Mouse (Mus musculus) kidney, embryonic 15.5 days (tissue): ENCODE data around the gene Igf2bp2. TPM values are rescaled to one million over a fixed set of nuclear protein-coding genes. Genes with fewer than 3 reads are reported as not detected.

Source experiments
- ATAC-seq: fragments of 200-750 bp; cut with Nextera tagmentation; replicated peaks from 2 replicates; pipeline ENCODE4 v1.8.0; 2017; ENCODE audit warnings: moderate TSS enrichment; ENCODE audit not compliant: low FRiP score
- H3K27ac ChIP-seq: fragments of 300-500 bp; sonication (generic); 2 replicates; pipeline ENCODE4 v1.5.1; 2015; ENCODE audit warnings: mild to moderate bottlenecking, inconsistent platforms
- H3K27me3 ChIP-seq: fragments of 300-500 bp; sonication (generic); 2 replicates; pipeline ENCODE4 v1.6.1; 2015; ENCODE audit warnings: inconsistent platforms
- H3K36me3 ChIP-seq: fragments of 300-500 bp; sonication (generic); 2 replicates; pipeline ENCODE4 v1.6.1; 2015; ENCODE audit warnings: inconsistent platforms
- H3K4me1 ChIP-seq: fragments of 300-500 bp; sonication (generic); 2 replicates; pipeline ENCODE4 v1.6.1; 2015; ENCODE audit warnings: inconsistent platforms
- H3K4me2 ChIP-seq: fragments of 300-500 bp; sonication (generic); 2 replicates; pipeline ENCODE4 v1.6.1; 2015; ENCODE audit warnings: moderate library complexity, mild to moderate bottlenecking, inconsistent platforms
- H3K4me3 ChIP-seq: fragments of 300-500 bp; sonication (generic); replicated peaks from 2 replicates; pipeline ENCODE4 v1.5.1; 2015; ENCODE audit warnings: mild to moderate bottlenecking, inconsistent platforms
- H3K9ac ChIP-seq: fragments of 300-500 bp; sonication (generic); 2 replicates; pipeline ENCODE4 v1.6.1; 2015; ENCODE audit warnings: mild to moderate bottlenecking, inconsistent platforms
- H3K9me3 ChIP-seq: fragments of 300-500 bp; sonication (generic); replicated peaks from 2 replicates; pipeline ENCODE4 v1.6.1; 2016; ENCODE audit warnings: inconsistent platforms
- WGBS: fragments of 180-500 bp; shearing (Covaris S2); methylation state at CpG from one replicate; pipeline ENCODE4 v1.1.7; 2015; ENCODE audit warnings: mixed read lengths; 5-methylcytosine and 5-hydroxymethylcytosine counted together
- polyA plus RNA-seq: library from polyadenylated mRNA; unstranded; fragments of >200 nt; fragmentation: Nextera tagmentation; extraction: Ambion mirVana; gene quantifications from 2 replicates; pipeline ENCODE4 v1.2.1, GENCODE M21; 2015

The Igf2bp2 gene
- polyA plus RNA-seq: 97.9 and 103 TPM in 2 replicates

DNA sequence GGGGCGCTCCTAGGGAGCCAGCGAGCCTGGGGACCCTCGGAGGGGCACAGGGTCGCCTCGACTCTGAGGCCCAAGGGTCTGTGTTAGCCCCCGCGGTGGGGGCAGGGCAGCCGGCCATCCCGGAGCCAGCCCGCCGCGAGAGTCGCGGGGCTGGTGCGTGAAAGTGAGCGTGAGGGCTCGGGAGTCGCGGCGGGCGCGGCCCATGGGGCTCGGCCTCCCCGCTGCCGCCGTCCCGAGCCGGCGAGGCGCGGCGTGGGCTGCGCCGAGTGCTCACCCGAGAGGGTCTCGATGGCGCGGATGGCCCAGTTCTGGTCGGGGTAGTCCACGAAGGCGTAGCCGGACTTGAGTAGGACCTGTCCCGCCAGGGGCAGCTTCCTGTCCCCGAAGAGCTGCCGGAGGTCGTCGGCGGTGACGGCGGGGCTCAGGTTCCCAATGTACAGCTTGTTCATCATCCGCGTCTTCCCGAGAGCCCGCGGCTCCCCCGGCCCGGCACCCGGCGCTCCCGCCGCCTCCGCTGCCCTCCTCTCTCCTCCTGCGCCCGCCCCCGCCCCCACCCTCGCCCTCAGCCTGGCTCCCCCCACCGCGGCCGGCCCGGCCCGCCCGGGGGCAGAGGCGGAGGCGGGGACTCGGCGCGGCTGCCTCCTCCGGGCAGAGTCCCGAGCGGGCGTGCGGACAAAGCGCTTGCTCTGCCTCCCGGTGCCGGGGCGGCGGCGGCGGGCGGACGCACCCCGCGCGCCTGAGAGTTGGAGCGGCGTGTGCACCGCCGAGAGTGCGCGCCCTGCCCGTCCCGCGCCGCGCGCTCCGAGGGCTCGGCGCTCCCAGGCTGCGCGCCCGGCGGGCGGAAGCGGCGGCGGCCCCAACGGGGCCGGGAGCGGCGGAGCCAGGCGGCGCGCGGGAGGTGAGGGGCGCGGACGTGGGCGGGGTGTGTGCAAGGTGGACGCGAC lies at the start of gene Igf2bp2:
Igf2bp2 (minus strand) TSS at position 788 of the 944 bp plus-strand sequence.
- Histone ChIP-seq H3K27ac (peak within 1 kb of the TSS; percentile 96), H3K27me3 (no peaks in the 10 kb centered on the region), H3K36me3 (no peaks in the 10 kb centered on the region), H3K4me2 (peak within 1 kb of the TSS; percentile 89), H3K4me3 (peak within 1 kb of the TSS; percentile 100), H3K9ac (peak within 1 kb of the TSS; percentile 99), H3K9me3 (no peaks in the 10 kb centered on the region), H3K4me1 (peaks cover 24% of the 10 kb centered on the region)
- WGBS: under 1% methylated on average over 118 of the region's 131 CpGs
- peak; percentile 87 for ATAC-seq

DNA sequence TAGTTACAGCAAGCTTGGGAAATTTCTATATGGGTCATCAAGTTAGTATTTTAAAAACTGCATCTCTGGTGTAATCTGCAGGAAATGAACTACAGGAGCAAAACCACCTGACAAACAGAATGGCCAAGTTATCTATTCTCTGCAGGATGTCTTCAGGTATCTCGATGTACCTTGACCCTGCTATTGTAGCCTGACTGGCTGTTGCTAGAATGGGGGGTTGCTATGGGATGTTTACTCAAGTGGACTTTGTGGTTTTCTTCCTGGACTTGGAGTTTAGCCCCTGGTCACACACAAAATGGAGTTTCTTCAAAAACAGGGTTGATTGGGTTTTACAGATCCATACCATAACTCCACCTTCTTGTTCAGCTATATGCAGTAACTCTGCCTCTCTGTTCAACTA lies 40.4 kb upstream of the Igf2bp2 start:
- Histone ChIP-seq H3K9me3 (no peaks in the 10 kb centered on the region), H3K4me3 (no peak overlapping the region), H3K4me1 (no peaks in the 10 kb centered on the region), H3K4me2 (no peak overlapping the region), H3K27me3 (no peaks in the 10 kb centered on the region), H3K9ac (no peak overlapping the region), H3K27ac (no peak overlapping the region), H3K36me3 (no peaks in the 10 kb centered on the region)
- WGBS: 95% methylated on average over 1 of the region's 1 CpGs
- ATAC-seq: no peak

DNA sequence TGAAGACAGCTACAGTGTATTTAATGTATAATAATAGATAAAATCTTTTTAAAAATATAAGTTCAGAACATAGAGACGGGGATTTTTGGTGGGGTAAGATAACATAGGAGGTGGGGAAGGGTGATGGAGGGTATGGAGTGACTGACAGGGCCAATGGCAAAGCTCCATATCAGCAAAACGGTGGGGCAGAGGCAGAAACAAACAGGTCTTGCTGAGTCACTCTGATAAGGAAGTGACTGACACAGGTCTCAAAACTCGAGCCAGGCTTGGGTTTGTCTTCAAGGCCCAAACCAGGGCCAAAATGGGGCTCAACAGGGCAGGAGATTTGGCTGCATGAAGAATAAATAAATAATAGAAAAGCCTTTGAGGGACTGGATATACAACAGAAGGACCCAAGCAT lies 38.8 kb upstream of the Igf2bp2 start:
- Histone ChIP-seq H3K4me2 (no peak overlapping the region), H3K27ac (no peak overlapping the region), H3K4me1 (no peaks in the 10 kb centered on the region), H3K36me3 (no peaks in the 10 kb centered on the region), H3K27me3 (no peaks in the 10 kb centered on the region), H3K4me3 (no peak overlapping the region), H3K9me3 (no peaks in the 10 kb centered on the region), H3K9ac (no peak overlapping the region)
- 75% methylated on average over 3 of the region's 3 CpGs for WGBS
- ATAC-seq: no peak

DNA sequence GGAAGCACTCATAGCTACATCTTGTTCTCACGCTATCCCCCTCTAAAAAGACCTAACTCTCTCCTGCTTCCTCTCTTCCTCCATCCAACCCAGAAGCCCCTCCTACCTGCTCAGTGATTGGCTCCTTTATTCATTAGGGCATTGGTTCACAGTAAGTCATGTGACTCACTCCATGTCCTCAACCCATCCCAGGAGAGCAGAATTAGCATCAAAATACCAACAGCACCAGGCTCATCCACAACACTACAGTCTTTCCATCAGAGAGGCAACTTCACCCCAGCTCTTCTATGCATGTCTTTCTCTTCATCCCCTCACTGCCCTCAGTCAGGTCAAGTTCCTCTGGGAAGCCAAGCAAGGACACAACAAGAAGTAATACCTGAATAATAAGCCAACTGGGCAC lies 37.4 kb upstream of the Igf2bp2 start:
- ATAC-seq: no peak
- no peak overlapping the region for H3K4me2 ChIP-seq
- H3K4me1 ChIP-seq: no peaks in the 10 kb centered on the region
- no peaks in the 10 kb centered on the region for H3K27me3 ChIP-seq
- H3K4me3 ChIP-seq: no peak overlapping the region
- WGBS: 52% methylated on average over 1 of the region's 1 CpGs
- no peak overlapping the region for H3K9ac ChIP-seq
- H3K27ac ChIP-seq: no peak overlapping the region
- H3K9me3 ChIP-seq: no peaks in the 10 kb centered on the region
- H3K36me3 ChIP-seq: no peaks in the 10 kb centered on the region

DNA sequence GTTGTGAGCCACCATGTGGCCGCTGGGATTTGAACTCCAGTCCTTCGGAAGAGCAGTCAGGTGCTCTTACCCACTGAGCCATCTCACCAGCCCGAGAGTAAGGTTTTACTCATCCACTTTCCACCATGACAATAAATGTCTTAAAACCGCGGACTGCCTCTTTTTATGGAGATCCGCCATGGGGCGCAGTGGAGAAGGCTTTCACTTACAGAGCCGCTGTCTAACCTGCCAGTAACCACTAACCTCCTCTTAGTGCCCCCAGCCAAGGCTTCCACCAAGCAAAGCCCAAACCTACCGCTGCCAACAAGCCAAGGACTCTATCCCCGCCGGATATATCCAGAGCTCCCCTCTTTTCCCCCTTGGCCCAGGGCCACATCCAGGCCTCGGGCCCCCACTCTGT lies 24.3 kb upstream of the Igf2bp2 start:
- no peak overlapping the region for H3K9ac ChIP-seq
- no peak overlapping the region for H3K4me2 ChIP-seq
- ATAC-seq: no peak
- no peak overlapping the region for H3K4me3 ChIP-seq
- H3K27ac ChIP-seq: no peak overlapping the region
- H3K27me3 ChIP-seq: no peaks in the 10 kb centered on the region
- H3K9me3 ChIP-seq: no peaks in the 10 kb centered on the region
- no peaks in the 10 kb centered on the region for H3K36me3 ChIP-seq
- WGBS: 82% methylated on average over 12 of the region's 12 CpGs
- H3K4me1 ChIP-seq: no peaks in the 10 kb centered on the region

DNA sequence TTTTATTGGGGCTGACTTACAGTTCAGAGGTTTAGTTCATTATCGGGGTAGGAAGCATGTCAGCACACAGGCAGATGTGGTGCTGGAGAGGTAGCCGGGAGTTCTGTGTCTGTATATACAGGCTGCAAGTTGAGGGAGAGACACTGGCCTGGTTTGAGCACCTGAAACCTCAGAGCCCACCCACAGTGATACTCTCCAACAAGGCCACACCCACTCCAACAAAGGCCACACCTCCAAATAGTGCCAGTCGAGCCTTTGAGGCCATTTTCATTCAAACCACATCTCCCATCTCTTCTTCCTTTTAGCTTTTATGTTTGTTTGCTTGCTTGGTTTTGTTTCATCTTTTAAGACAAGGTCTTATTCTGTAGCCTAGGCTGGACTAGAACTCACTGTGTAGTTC lies 22.3 kb upstream of the Igf2bp2 start:
- Histone ChIP-seq H3K4me1 (no peaks in the 10 kb centered on the region), H3K27me3 (no peaks in the 10 kb centered on the region), H3K4me3 (no peak overlapping the region), H3K27ac (no peak overlapping the region), H3K4me2 (no peak overlapping the region), H3K9me3 (no peaks in the 10 kb centered on the region), H3K9ac (no peak overlapping the region), H3K36me3 (no peaks in the 10 kb centered on the region)
- 84% methylated on average over 3 of the region's 3 CpGs for WGBS
- no peak for ATAC-seq

DNA sequence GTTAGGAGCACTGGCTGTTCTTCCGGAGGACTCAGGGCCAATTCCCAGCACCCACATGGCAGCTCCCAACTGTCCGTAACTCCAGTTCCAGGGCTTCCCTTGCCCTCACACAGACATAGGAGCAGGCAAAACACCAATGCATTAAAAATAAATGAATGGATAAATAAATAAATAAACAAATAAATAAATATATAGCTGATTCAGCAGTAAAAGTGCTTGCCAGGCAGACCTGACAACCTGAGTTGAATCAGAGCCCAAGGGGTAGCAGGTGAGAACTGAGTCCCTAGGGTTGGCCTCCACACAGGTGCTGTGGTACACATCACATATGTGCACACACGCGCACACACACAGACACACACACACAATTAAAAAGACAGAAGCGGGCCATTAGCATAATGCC lies 21.0 kb upstream of the Igf2bp2 start:
- no peak overlapping the region for H3K4me3 ChIP-seq
- no peak overlapping the region for H3K9ac ChIP-seq
- no peaks in the 10 kb centered on the region for H3K4me1 ChIP-seq
- no peak for ATAC-seq
- WGBS: 98% methylated on average over 5 of the region's 5 CpGs
- no peaks in the 10 kb centered on the region for H3K27me3 ChIP-seq
- H3K36me3 ChIP-seq: no peaks in the 10 kb centered on the region
- H3K27ac ChIP-seq: no peak overlapping the region
- H3K9me3 ChIP-seq: no peaks in the 10 kb centered on the region
- H3K4me2 ChIP-seq: no peak overlapping the region

DNA sequence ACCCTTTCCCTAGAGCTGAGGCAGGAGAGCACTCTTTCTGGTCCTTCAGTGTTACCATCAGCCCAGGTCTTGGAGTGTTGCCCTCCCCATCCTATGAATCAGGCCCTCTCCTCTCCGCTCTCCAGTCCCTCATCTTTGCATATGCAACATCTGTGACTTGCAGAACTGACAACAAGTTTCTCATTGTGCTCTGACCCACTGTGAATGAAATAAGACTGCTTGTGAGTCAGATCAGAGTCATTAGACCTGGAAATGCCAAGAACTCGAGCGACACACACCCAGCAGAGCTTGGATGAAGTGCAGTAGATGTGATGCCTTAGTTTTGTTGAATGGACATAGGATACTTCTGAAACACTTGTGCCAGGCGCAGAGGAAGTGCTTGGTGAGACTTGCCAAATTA lies 19.2 kb upstream of the Igf2bp2 start:
- H3K4me3 ChIP-seq: no peak overlapping the region
- no peak overlapping the region for H3K4me2 ChIP-seq
- H3K27ac ChIP-seq: no peak overlapping the region
- H3K9ac ChIP-seq: no peak overlapping the region
- H3K36me3 ChIP-seq: no peaks in the 10 kb centered on the region
- no peak for ATAC-seq
- H3K9me3 ChIP-seq: no peaks in the 10 kb centered on the region
- no peaks in the 10 kb centered on the region for H3K4me1 ChIP-seq
- H3K27me3 ChIP-seq: no peaks in the 10 kb centered on the region
- 88% methylated on average over 4 of the region's 4 CpGs for WGBS

DNA sequence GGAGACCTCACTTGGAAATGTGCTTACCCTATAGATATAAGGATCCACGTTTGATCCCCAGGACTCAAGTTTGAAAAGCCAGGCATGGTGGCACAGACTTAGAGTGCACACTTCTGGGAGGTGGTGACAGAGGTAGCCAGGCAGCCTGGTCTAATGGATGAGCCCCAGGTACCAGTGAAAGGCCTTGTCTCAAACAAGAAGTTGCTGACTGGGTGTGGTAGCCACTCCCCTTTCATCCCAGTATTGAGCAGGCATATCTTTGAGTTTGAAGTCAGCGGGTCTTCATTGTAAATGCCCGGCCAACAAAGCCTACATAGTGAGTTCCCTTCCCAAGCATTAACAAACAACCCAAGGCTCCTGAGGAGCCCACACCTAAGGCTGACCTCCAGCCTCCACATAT lies 15.7 kb upstream of the Igf2bp2 start:
- H3K36me3 ChIP-seq: no peaks in the 10 kb centered on the region
- no peak overlapping the region for H3K4me3 ChIP-seq
- H3K27ac ChIP-seq: no peak overlapping the region
- no peak overlapping the region for H3K4me2 ChIP-seq
- no peak overlapping the region for H3K9ac ChIP-seq
- H3K4me1 ChIP-seq: no peaks in the 10 kb centered on the region
- 81% methylated on average over 3 of the region's 3 CpGs for WGBS
- ATAC-seq: no peak
- H3K27me3 ChIP-seq: no peaks in the 10 kb centered on the region
- peaks cover 5% of the 10 kb centered on the region for H3K9me3 ChIP-seq

DNA sequence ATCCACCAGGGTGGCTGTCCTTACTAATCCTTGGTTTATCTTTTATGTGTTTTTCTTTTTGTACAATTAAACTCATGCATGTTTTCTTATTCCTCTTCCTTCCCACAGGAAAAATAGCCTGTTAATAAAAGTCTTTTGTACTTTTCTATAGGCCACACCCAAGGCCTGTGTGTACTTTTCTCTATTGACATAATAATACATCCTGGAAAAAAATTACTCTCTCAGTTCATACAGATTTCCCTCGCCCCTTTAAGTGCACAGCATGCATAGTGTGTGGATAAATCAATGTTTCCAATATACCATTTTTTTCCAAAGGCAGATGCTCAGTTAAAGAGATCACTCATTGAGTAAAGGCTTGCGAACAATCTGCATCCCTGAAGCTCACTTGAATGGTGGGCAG lies 14.9 kb upstream of the Igf2bp2 start:
- Histone ChIP-seq H3K4me1 (no peaks in the 10 kb centered on the region), H3K4me3 (no peak overlapping the region), H3K4me2 (no peak overlapping the region), H3K9ac (no peak overlapping the region), H3K27ac (no peak overlapping the region), H3K9me3 (peaks cover 5% of the 10 kb centered on the region), H3K36me3 (no peaks in the 10 kb centered on the region), H3K27me3 (no peaks in the 10 kb centered on the region)
- WGBS: 86% methylated on average over 2 of the region's 2 CpGs
- ATAC-seq: no peak

DNA sequence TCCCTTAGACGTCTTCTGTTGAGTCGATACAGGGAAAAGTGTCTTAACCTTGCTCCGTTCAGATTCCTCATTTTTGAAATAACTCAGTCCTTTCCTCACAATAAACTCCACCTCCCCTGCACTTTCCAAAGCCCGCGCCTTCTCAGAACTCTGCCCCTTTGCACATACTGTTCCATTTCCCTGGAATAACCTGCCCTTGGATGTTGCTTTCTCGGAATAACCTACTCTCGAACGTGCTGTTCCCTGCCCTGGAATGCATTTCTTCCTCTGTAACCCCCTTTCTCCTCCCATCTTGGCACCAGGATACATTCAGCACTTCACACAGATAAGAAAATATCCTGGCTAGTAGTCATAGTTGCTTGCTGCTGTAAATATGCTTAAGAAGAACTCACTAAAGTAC lies 5.6 kb upstream of the Igf2bp2 start:
- Histone ChIP-seq H3K27me3 (no peaks in the 10 kb centered on the region), H3K27ac (no peak overlapping the region), H3K4me3 (no peak overlapping the region), H3K36me3 (0 out of 2 replicates have a peak, but pooled peaks cover 3% of the 10 kb centered on the region), H3K4me1 (peaks cover 10% of the 10 kb centered on the region; the same call in 1 of the 2 replicates), H3K9me3 (no peaks in the 10 kb centered on the region), H3K4me2 (no peak overlapping the region), H3K9ac (no peak overlapping the region)
- 92% methylated on average over 8 of the region's 8 CpGs for WGBS
- ATAC-seq: no peak

DNA sequence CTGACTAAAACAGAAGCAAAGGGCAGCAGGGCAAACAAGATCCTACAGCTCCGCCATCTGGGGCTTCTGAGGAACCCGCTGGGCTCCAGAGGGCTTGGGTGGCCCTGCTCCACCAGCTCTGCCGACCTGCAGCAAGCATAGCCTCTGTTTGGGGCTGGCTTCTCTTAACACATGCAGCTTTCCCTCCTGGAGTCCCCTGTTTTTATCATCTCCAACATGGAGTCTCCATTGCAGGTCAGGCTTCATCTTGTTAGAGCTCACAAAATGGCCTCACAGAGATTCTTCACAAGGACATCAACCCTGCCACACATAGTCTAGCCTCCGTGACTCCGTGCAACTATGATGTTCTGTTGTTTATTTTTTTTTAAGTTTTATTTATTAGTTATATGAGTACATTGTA lies 2.5 kb upstream of the Igf2bp2 start:
- Histone ChIP-seq H3K4me1 (peaks cover 10% of the 10 kb centered on the region; the same call in 1 of the 2 replicates), H3K36me3 (0 out of 2 replicates have a peak, but pooled peaks cover 3% of the 10 kb centered on the region)

More for the DNA sequence above, 2.5 kb upstream of the Igf2bp2 start:
- Histone ChIP-seq H3K9me3 (no peaks in the 10 kb centered on the region), H3K27me3 (no peaks in the 10 kb centered on the region), H3K27ac (no peak overlapping the region), H3K9ac (no peak overlapping the region), H3K4me2 (no peak overlapping the region), H3K4me3 (no peak overlapping the region)
- WGBS: 87% methylated on average over 5 of the region's 5 CpGs
- no peak for ATAC-seq
